Mouse (Mus musculus) T-helper 1 cell (primary cell): ENCODE data around the gene Idh1.

Experiments used
- in situ Hi-C: fragments of 300-600 bp; cut with MboI, MseI; formaldehyde crosslinking; loops from one replicate; pipeline ENCODE4 v1.15.1; 2025; ENCODE audit warnings: high pct_unique_total_duplicates

Gene Idh1

DNA sequence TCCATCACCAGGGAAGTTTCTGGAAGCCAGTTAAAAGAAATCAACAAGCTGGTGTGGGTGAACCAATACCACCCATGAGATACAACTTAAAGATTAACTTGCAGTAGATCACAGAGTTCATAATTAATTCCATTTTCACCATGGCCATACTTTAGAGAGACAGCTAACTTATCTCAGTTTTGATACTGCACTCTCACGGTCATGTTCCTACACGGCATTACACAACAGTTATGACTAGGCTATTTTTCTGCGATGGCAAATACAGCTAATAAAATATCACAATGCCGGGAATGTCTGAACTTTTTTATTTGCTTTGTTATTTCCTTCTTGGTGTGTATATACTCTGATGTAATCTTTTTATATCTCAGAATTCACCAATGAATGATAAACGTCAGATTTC is 9.4 kb downstream of the Idh1 start:
- in situ Hi-C loops, result no loop called here

DNA sequence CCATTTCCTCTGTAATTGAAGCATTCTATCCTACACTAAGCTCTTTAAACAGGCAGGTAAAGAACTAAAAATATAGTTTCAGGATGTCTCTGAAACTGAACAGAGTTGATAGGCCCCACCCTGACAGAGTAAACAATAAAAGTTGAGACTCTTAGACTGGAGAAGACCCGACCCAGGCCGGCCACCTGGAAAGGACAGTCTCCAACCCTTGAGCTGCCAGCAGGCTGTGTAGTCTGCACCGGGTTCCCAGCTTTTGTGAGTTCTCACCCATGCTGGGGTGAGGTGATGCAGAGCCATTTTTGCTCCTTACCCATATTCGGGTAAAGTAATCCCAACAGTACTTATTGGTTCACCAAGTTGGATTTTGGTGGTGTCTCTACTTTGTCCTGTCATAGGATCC is 10.1 kb downstream of the Idh1 start:
- in situ Hi-C loops, result no loop called here

- in situ Hi-C loops, result no loop called here
These were observed 12.6 kb downstream of the Idh1 start for GRCm38 (mm10) chr1:65173716-65174115.

DNA sequence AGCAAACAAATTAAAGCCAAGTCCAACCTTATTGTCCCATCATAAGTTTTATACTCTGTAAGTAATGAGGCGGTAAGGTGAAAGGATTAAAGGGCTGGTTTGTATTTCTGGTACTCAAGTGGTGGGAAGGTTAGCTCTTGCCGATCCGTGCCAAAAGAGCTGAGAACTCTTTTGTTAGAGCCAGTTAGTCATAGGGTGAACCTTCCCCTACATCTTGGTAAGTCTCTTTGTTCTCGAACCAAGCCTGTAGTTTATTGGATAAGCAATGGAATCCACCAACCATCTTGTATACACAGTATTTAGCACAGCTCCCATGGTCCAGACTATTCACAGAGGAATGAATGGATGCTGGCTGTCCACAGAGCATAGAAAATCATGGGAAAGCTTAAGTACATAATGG is 14.7 kb downstream of the Idh1 start:
- in situ Hi-C loops, result no loop called here

GRCm38 (mm10) chr1:65169947-65170346 is 16.4 kb downstream of the Idh1 start:
- in situ Hi-C loops, result no loop called here

DNA sequence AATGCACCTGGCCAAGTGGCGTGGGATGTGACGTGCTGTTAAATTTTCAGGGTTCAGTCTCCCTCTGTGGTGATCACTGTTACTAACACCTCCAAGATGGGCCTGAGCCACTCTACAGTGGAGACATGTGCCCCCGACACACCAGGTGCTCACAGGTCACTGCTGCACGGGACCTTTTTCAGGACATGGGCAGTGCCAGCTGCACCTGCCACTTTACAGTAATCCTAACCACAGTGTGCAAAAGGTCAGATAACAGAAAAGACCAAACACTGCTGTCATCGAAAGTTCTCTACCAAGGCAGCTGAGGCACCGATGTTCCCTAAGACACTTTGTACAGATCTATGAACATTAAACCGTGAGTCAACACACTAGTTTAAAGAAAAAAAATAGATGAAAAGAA is 16.8 kb downstream of the Idh1 start:
- in situ Hi-C loops, result no loop called here

GRCm38 (mm10) chr1:65167496-65167895 is 18.8 kb downstream of the Idh1 start:
- in situ Hi-C loops, result no loop called here

GRCm38 (mm10) chr1:65162210-65162609 is 24.1 kb downstream of the Idh1 start:
- in situ Hi-C loops, result no loop called here

DNA sequence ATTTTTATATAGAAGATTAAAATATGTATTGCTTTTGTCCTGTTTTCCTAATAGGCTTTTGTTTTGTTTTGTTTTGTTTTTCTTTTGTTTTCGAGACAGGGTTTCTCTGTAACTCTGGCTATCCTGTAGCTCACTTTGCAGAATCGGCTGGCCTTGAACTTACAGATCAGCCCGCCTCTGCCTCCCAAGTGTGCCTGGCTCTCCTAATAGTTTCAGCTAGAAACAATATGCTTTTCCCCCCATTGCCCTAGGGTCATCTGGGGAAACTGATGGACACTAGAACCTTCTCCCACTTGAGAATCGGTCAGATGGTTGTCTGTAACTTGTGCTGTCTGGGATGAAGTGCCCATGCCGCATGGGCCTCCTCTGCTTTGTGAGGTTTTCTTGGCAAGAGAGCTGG is 30.2 kb downstream of the Idh1 start:
- in situ Hi-C loops, result no loop called here

- in situ Hi-C loops, result no loop called here
These were observed 31.5 kb downstream of the Idh1 start for GRCm38 (mm10) chr1:65154814-65155213.

GRCm38 (mm10) chr1:65147971-65148370 is 38.3 kb downstream of the Idh1 start:
- in situ Hi-C loops, result no loop called here

- in situ Hi-C loops, result no loop called here
These were observed 39.0 kb downstream of the Idh1 start for GRCm38 (mm10) chr1:65147326-65147725.

- in situ Hi-C loops, result no loop called here
These were observed 39.7 kb downstream of the Idh1 start for GRCm38 (mm10) chr1:65146601-65147000.

GRCm38 (mm10) chr1:65144783-65145182 is 41.5 kb downstream of the Idh1 start:
- in situ Hi-C loops, result no loop called here

DNA sequence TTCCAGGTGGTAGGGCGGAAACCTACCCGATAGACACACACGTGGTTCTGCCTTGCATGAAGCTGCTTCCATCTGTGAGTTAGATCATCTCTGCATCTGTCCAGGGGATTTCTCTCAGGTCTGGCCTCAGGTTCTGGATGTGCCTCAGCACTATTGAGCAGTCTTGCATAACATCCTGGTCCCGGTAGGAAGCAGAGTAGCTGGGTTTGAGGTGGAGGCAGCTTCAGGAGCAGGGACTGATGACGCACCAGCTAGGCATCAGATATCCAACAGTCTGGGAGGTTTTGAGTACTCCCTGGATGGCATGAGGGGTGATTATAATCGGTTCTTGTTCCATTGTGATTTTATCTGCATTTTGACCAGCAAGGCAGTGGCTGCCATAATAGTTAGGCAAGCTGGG is 48.7 kb downstream of the Idh1 start:
- in situ Hi-C loops, result no loop called here

GRCm38 (mm10) chr1:65132833-65133232 is 53.5 kb downstream of the Idh1 start:
- in situ Hi-C loops, result no loop called here

DNA sequence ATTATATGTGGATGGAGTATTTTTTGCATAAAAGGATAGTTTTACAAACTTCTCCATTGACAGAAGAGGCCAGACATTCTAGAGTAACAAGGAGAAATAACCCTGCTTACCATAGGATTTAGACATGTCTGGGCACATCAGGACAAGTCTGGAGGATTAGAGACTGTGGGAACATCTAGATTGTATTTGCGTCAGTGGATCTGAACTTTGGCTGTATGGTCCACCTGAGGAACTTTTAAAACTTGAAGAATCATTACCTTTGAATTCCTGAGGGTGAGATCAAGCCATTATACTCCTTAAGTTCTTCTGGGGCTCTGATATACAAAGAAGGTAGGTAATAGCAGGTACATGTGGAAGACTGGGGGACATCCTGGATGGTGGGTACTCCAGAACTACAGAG is 54.6 kb downstream of the Idh1 start:
- in situ Hi-C loops, result no loop called here

- in situ Hi-C loops, result no loop called here
These were observed 56.1 kb downstream of the Idh1 start for GRCm38 (mm10) chr1:65130226-65130625.

GRCm38 (mm10) chr1:65129634-65130180 is 56.6 kb downstream of the Idh1 start:
- in situ Hi-C loops, result no loop called here

DNA sequence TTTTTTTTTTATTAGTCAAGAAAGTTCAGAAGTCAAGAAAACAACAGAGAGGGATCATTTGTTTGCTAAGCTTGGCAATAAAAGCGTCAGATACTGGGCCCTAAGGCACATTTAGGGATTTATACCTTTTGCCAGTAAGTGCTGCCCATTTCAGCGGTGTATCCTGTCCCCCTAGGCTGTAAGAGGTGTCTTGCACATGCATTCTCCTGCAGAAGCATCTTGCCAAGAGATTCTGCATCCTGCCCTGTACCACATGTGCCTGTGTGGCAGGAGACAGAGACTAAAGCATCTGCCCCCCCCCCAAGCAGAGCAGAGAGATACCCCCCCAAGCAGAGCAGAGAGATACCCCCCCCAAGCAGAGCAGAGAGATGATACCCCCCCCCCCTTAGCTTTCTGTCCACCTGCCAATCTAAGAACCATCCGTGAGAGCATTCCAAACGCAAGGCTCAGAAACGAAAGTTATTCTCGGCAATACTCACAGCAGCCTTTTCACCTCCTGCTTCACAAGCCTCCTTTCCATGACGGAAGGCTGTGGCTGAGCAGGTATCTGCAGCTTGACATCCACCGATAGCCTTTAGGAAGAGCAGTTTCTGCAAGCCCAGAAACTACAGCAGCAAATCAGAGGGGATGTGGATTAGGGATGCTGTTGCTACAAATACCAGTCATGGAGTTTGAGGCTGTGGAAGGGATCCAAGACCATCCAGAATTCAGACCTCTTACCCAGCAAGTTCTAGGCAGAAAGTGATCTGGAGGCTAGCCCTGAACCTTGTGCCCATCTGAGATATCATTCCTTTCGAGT is 63.5 kb downstream of the Idh1 start, which contains the start of gene D630023F18Rik:
TSS of gene D630023F18Rik (minus strand) at position 641 of the 799 bp plus-strand sequence.
- in situ Hi-C loops, result no loop called here

DNA sequence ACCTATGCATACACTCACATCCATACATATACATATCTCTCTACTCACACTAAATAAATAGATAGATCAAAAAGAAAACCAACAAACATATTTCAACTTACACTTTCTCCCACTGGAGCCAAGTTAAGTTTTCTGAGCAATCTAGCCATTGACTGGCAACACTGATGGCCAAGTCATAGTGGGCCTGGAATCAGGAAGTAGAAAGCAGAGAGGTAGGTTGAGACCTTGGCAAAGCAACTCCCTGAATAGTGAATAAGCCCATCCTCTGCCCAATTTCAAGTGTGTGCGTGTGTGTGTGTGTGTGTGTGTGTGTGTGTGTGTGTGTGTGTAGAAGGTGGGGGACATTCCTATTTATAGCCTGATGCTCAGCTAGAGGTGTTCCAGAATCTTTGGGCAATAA is 66.9 kb downstream of the Idh1 start, which contains the start of gene Gm28845:
TSS of gene Gm28845 (minus strand) at position 121 of the 400 bp plus-strand sequence.
- in situ Hi-C loops, result no loop called here

- in situ Hi-C loops, result no loop called here
These were observed 68.0 kb downstream of the Idh1 start for GRCm38 (mm10) chr1:65118150-65118913.
